Mouse (Mus musculus): ENCODE measurements around the gene Pdk4. TPM values are rescaled to one million over a fixed set of nuclear protein-coding genes. Genes with fewer than 3 reads are reported as not detected.

Pdk4 gene
- not detected for total RNA-seq (2023)

DNA sequence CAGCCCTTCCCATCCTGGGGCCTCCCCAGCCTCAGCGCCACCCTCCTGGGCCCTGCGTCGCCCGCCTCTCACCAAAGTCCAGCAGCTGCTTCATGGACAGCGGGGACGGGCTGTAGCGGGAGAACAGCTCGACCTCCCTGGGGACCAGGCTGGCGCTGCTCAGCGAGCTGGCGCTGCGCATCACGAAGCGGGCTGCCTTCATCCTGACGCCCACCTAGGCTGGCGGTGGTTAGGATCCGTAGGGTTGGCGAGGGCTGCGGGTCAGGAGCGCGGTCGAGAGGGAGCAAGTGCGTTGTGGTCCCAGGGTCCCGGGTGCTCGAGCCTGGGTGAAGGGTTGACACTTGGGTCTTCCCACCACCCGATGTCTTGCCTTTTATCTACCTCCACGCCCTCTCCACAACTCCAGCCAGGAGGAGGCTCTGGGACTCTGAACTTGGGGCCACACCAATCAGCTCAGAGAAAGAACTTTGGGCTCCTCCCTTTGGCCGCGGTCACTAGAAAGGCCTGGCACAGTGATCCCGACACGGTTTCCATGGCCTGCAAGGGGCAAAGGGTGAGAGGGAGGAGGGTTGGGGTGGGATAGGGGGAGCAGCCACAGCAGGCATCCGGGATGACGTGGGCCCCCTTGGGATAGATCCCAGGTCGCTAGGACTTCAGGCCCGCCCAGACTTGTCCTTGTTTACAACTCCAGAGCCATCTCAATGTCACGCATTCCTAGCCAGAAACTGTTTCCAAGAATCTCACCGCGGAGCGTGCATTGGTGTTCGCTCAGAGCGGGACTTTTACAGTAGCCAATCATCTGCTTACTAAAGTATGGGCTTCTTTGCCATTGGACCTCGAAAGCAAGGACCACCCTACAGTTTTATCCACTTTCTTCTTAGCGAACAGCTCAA is at the start of gene Pdk4:
Pdk4 (minus strand) TSS at position 349 of the 893 bp plus-strand sequence.

Other genes with a start within 250 kb of the Pdk4 start
- gene Pon3, start 240.0 kb downstream of the Pdk4 start, total RNA-seq (2023): 1 to 10 TPM; 2.4 to 4.5 TPM
- 10 to 100 TPM; 32.6 to 33.8 TPM for gene Pon2, start 197.9 kb downstream of the Pdk4 start, total RNA-seq (2023)
- gene Asb4, start 112.9 kb downstream of the Pdk4 start, total RNA-seq (2023): not detected
- not detected for gene Dync1i1, start 229.3 kb upstream of the Pdk4 start, total RNA-seq (2023)